Mouse (Mus musculus) heart, postnatal 0 days (tissue): Measurements from ENCODE around the gene Ano6. TPM values are rescaled to one million over a fixed set of nuclear protein-coding genes. Genes with fewer than 3 reads are reported as not detected.

Source experiments
- ATAC-seq: fragments of 200-750 bp; cut with Nextera tagmentation; 2 replicates; pipeline ENCODE4 v1.8.0; 2017; ENCODE audit warnings: low read depth, moderate number of reproducible peaks, moderate library complexity; ENCODE audit not compliant: insufficient read depth
- DNase-seq: peaks from one replicate; pipeline ENCODE4 v3.0.0-alpha.2; 2016; ENCODE audit warnings: low spot score
- H3K27ac ChIP-seq: fragments of 300-500 bp; sonication (generic); 2 replicates; pipeline ENCODE4 v1.5.1; 2014; ENCODE audit warnings: low read depth, mild to moderate bottlenecking
- H3K27me3 ChIP-seq: fragments of 300-500 bp; sonication (generic); 2 replicates; pipeline ENCODE4 v1.6.1; 2014; ENCODE audit warnings: low read length, mixed read lengths; ENCODE audit not compliant: control insufficient read depth, insufficient read depth
- H3K36me3 ChIP-seq: fragments of 300-500 bp; sonication (generic); replicated peaks from 2 replicates; pipeline ENCODE4 v1.6.1; 2014; ENCODE audit warnings: low read length, mixed read lengths; ENCODE audit not compliant: control insufficient read depth, insufficient read depth
- H3K4me1 ChIP-seq: fragments of 300-500 bp; sonication (generic); 2 replicates; pipeline ENCODE4 v1.6.1; 2014; ENCODE audit warnings: antibody characterized with exemption; ENCODE audit not compliant: control insufficient read depth, insufficient read depth
- H3K4me2 ChIP-seq: fragments of 300-500 bp; sonication (generic); 2 replicates; pipeline ENCODE4 v1.6.1; 2014; ENCODE audit warnings: low read depth, mild to moderate bottlenecking, low read length, moderate library complexity
- H3K4me3 ChIP-seq: fragments of 300-500 bp; sonication (generic); 2 replicates; pipeline ENCODE4 v1.5.1; 2014; ENCODE audit warnings: low read depth, low read length
- H3K9ac ChIP-seq: fragments of 300-500 bp; sonication (generic); replicated peaks from 2 replicates; pipeline ENCODE4 v1.6.1; 2014; ENCODE audit warnings: low read depth, low read length, mixed read lengths
- H3K9me3 ChIP-seq: fragments of 300-500 bp; sonication (generic); replicated peaks from 2 replicates; pipeline ENCODE4 v1.6.1; 2016; ENCODE audit warnings: low read length; ENCODE audit not compliant: control insufficient read depth
- CTCF ChIP-seq: IDR thresholded peaks from 2 replicates; pipeline ENCODE4 v1.5.1; 2016; ENCODE audit warnings: antibody characterized with exemption, control low read depth, low read depth
- EP300 ChIP-seq: IDR thresholded peaks from 2 replicates; pipeline ENCODE4 v1.6.1; 2016; ENCODE audit warnings: antibody characterized with exemption, low read depth
- WGBS: fragments of 180-500 bp; shearing (Covaris S2); extraction: QIAGEN DNeasy Blood & Tissue Kit; methylation state at CpG from one replicate; pipeline ENCODE4 v1.1.7; 2014; 5-methylcytosine and 5-hydroxymethylcytosine counted together
- polyA plus RNA-seq: library from polyadenylated mRNA; unstranded; fragments of >200 nt; fragmentation: Nextera tagmentation; extraction: Ambion mirVana; gene quantifications from 2 replicates; pipeline ENCODE4 v1.2.1, GENCODE M21; 2015
- total RNA-seq: library from RNA; depleted of rRNA; stranded (reverse); fragments of >200 nt; gene quantifications from 2 replicates; pipeline ENCODE4 v1.2.3, GENCODE M21; 2014; ENCODE audit warnings: low replicate concordance

Ano6 gene
- total and polyA plus RNA-seq, 2 experiments from 2014 or later: 14.2 to 26.5 TPM

DNA sequence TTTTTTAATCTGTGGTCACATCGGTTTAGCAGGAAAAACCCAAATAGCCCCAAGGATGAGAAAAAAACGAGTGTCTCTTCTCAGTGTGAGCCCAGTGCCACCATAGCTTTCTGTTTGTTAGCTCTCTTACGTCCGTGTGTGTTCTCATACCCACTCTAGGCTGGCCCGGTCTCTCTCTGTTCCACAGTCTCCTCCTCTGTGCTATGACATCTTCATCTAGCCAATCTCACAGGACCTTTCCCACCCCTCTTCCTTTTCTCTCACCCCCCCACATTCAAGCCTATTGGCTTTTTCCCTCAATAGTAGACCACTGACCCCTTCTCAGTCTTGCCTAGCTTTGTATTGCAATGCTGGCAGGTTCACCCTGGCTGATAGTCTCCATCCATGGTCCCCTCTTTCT is 179.5 kb downstream of the Ano6 start:
- DNase-seq (no peak), ATAC-seq (no peak)
- Histone ChIP-seq H3K9ac (no peak overlapping the region), H3K27me3 (no peaks in the 10 kb centered on the region), H3K4me2 (no peak overlapping the region), H3K36me3 (peaks cover 59% of the 10 kb centered on the region), H3K4me1 (no peaks in the 10 kb centered on the region), H3K4me3 (no peak overlapping the region), H3K27ac (no peak overlapping the region), H3K9me3 (no peaks in the 10 kb centered on the region)
- TF ChIP-seq CTCF (no peak), EP300 (no peak)
- 88% methylated on average over 5 of the region's 5 CpGs for WGBS

DNA sequence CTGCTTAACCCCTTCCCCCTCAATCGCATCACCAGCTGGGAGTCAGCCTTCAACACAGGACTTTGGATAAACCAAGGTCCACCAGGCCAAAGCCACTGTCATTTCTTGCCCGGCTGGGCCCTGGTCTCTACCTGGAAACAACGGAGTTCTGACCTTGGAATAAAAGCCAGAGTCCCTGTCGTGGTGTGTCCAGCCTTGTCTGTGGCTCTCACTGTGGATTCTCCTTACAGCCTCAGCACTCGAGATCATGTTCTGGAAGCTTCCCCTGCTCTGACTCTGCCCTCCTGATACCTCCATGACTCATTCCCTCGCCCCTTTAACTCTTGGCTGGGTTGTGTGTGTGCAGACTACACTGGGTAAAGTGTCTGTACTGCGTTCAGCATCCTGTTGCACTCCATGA is 180.0 kb downstream of the Ano6 start:
- DNase-seq: no peak
- ATAC-seq: no peak
- no peak for TF ChIP-seq CTCF
- no peak for TF ChIP-seq EP300
- peaks cover 59% of the 10 kb centered on the region for H3K36me3 ChIP-seq
- H3K27me3 ChIP-seq: no peaks in the 10 kb centered on the region
- no peak overlapping the region for H3K9ac ChIP-seq
- no peak overlapping the region for H3K4me3 ChIP-seq
- H3K9me3 ChIP-seq: no peaks in the 10 kb centered on the region
- H3K27ac ChIP-seq: no peak overlapping the region
- no peak overlapping the region for H3K4me2 ChIP-seq
- H3K4me1 ChIP-seq: no peaks in the 10 kb centered on the region
- 87% methylated on average over 7 of the region's 7 CpGs for WGBS

DNA sequence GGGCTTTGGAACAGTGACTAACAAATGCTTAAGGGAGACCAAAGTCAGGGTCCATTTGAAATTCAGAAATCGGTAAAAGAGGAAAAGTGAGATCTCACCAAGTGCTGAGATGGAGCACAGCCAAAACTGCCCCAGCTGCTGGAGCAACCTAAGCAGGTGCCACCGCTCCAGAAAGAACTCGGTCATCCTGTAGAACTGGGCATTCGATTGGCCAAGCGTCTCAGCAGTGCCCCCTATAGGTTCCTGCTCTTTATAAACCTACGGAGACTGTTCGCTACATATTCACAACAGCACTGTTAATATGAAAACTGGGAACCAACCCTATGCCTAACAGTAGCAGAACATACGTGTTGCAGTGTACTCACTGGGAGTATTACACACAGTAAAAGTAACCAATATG is 180.7 kb downstream of the Ano6 start:
- Histone ChIP-seq H3K4me2 (no peak overlapping the region), H3K27ac (no peak overlapping the region), H3K9me3 (no peaks in the 10 kb centered on the region), H3K4me1 (no peaks in the 10 kb centered on the region), H3K9ac (no peak overlapping the region), H3K27me3 (no peaks in the 10 kb centered on the region), H3K4me3 (no peak overlapping the region), H3K36me3 (peaks cover 59% of the 10 kb centered on the region)
- no peak for TF ChIP-seq EP300
- TF ChIP-seq CTCF: no peak
- no peak for DNase-seq
- no peak for ATAC-seq
- WGBS: 92% methylated on average over 8 of the region's 8 CpGs

DNA sequence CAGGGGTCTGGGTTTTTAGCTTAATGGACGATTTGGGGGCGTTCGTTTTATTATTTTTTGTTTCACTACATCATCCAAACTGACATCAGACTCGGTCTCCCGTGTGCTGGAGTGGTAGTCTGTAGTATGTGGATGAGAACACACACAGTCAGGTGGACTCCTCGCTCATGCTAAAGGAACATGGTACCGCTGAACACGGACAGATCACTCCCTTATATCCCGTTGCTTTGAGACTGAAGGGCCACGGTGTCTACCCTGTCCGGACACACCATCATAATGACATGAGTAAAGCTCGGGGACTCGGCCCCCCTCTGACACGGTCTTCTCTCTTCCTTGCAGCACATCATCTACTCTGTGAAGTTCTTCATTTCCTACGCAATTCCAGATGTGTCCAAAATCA is 181.5 kb downstream of the Ano6 start:
- Histone ChIP-seq H3K27me3 (no peaks in the 10 kb centered on the region), H3K36me3 (peaks cover 58% of the 10 kb centered on the region), H3K4me2 (no peak overlapping the region), H3K4me3 (no peak overlapping the region), H3K4me1 (no peaks in the 10 kb centered on the region), H3K9ac (no peak overlapping the region), H3K27ac (no peak overlapping the region), H3K9me3 (no peaks in the 10 kb centered on the region)
- WGBS: 93% methylated on average over 15 of the region's 15 CpGs
- DNase-seq: no peak
- TF ChIP-seq EP300 (no peak), CTCF (no peak)
- no peak for ATAC-seq

DNA sequence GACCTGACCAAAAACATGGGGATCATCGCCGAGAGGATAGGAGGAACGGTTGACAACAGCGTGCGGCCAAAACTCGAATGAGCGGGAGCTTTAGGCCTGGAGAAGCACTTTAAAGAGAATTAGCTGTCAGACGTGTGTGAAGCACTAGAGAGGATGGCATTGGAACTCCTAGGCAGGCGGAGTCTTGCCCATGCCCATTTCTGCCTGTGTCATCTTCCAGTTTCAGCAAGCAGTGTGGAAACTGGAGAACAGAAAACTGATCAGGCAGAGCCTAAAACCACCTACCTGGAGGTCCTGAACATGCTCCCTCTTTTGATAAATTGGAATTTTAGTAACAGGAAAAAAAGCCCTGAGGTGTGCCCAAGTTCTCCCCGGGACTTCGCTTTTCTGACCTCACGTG is 182.0 kb downstream of the Ano6 start:
- WGBS: 93% methylated on average over 12 of the region's 12 CpGs
- H3K9me3 ChIP-seq: no peaks in the 10 kb centered on the region
- peaks cover 53% of the 10 kb centered on the region for H3K36me3 ChIP-seq
- no peaks in the 10 kb centered on the region for H3K4me1 ChIP-seq
- no peak overlapping the region for H3K27ac ChIP-seq
- TF ChIP-seq CTCF (no peak), EP300 (no peak)
- DNase-seq: no peak
- no peaks in the 10 kb centered on the region for H3K27me3 ChIP-seq
- ATAC-seq: no peak
- H3K9ac ChIP-seq: no peak overlapping the region
- H3K4me2 ChIP-seq: no peak overlapping the region
- no peak overlapping the region for H3K4me3 ChIP-seq

DNA sequence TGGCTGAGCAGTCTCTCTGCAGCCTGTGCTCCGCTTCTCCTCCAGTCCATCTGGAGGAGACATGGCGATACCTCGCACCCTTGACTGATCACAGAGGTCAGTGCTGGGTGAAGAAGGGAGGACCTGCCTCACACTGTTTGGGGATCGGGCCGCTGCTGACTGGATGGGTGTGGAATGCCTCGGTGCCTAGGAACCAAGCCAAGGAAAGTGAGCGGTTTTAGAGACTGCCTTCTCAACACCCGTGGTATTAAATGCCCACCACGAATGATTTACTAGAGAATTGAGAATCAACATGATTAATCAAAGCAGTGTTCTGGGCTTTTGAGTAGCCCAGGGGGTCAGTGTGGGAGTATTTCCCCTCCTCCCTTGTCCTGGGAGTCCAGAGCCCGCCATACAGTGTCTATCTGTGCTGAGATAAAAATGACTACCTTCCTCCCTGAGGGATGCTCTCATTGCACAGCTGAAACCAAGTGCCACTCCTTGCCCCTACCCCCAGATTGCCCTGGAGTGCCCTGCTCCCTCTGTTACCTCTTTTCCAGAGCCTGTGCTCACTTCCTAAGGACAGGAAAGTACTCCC is 183.5 kb downstream of the Ano6 start:
- DNase-seq (no peak), ATAC-seq (no peak)
- TF ChIP-seq CTCF (no peak), EP300 (no peak)
- no peaks in the 10 kb centered on the region for H3K9me3 ChIP-seq
- H3K9ac ChIP-seq: no peak overlapping the region
- no peaks in the 10 kb centered on the region for H3K4me1 ChIP-seq
- H3K36me3 ChIP-seq: peaks cover 40% of the 10 kb centered on the region
- no peak overlapping the region for H3K27ac ChIP-seq
- no peak overlapping the region for H3K4me3 ChIP-seq
- 54% methylated on average over 10 of the region's 10 CpGs for WGBS
- H3K27me3 ChIP-seq: no peaks in the 10 kb centered on the region
- no peak overlapping the region for H3K4me2 ChIP-seq
